Mouse (Mus musculus) brain, embryonic 14.5 days (tissue): Measurements from ENCODE around the gene Siglecg. TPM values are rescaled to one million over a fixed set of nuclear protein-coding genes. Genes with fewer than 3 reads are reported as not detected.
"Not testable (repeated sequence)": the region's sequence is repeated elsewhere in the genome, so short reads cannot be mapped to it uniquely, and the experiment has no call there.

Experiments used
- DNase-seq: peaks from one replicate; pipeline ENCODE4 v3.0.0-alpha.2; 2011; ENCODE audit warnings: low read depth
- CTCF ChIP-seq: fragments of 200-500 bp; IDR thresholded peaks from 2 replicates; pipeline ENCODE4 v1.5.1; 2012; ENCODE audit warnings: inconsistent platforms, mild to moderate bottlenecking, moderate library complexity, borderline replicate concordance; ENCODE audit not compliant: insufficient read depth, insufficient read length; ENCODE audit errors: extremely low read depth
- POLR2A ChIP-seq: fragments of 200-500 bp; IDR thresholded peaks from 2 replicates; pipeline ENCODE4 v1.6.1; 2012; ENCODE audit warnings: mild to moderate bottlenecking, inconsistent platforms, borderline replicate concordance; ENCODE audit not compliant: poor library complexity, insufficient read depth, insufficient read length, severe bottlenecking; ENCODE audit errors: extremely low read depth
- polyA plus RNA-seq: library from polyadenylated mRNA; depleted of rRNA; stranded (reverse); fragments of >200 nt; gene quantifications from 2 replicates; pipeline ENCODE4 v1.2.3, GENCODE M21; 2012; rRNA removed

Gene Siglecg
- 0.03 and 0.05 TPM in 2 replicates for polyA plus RNA-seq

DNA sequence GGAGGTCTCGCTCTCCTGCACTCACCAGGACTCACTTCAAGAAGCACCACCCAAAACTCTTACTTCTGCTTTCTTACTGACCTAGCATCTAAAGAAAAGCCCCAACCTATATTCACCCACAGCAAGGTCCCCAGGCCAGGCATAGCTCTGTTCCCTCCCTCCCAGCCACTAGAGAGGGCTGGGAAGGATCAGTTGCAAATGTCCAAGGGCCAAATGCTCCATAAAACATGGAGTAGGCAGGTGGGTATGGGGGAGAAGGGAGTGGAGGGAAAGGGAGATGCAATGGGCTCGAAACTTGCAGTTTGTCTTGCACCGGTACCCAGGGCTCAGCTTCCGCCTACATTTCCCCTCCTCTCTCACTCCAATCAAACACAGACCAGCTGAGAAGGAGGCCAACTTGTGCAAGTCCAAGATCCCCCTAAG is at the start of gene Siglecg:
Gene Siglecg (plus strand): TSS at position 74 of the 423 bp plus-strand sequence.
- no peak for DNase-seq
- no peak for TF ChIP-seq CTCF
- TF ChIP-seq POLR2A: no peak

DNA sequence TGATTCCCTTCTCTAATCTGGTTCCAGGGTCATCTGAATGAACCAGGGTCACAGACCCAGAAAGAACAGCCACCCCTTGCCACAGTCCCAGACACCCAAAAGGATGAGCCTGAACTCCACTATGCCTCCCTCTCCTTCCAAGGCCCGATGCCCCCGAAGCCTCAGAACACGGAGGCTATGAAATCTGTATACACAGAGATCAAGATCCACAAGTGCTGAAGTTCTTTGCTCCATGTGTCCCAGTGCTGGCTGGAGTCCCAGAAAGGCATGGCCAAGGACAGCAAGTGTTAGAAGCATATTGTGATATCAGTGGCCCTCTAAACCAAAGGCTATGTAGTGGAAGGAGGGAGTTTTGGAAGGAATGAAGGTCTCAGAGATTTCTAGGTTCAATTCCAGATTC is 49.4 kb upstream of the Siglecg start:
- TF ChIP-seq POLR2A: no peak
- TF ChIP-seq CTCF: no peak

DNA sequence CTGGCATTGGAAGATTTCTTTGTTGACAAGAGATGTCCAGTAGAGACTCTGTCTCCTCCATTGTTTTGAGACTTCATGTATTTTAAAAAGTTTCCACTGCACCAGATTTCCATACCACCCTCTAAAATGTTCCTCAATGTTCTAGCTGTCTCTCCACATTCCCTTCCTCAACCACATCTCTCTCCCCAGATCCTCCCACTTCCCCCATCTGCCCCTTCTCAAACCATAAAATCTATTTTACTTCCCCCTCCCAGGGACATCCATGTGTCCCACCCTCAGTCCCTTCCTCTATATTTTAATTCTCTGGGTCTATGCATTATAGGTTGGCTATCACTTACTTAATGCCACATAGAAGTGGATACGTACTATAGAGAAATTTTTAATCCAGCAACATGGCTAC is 46.6 kb upstream of the Siglecg start:
- no peak for TF ChIP-seq POLR2A
- TF ChIP-seq CTCF: no peak

More for the DNA sequence above, 49.4 kb upstream of the Siglecg start:
- DNase-seq: no peak

DNA sequence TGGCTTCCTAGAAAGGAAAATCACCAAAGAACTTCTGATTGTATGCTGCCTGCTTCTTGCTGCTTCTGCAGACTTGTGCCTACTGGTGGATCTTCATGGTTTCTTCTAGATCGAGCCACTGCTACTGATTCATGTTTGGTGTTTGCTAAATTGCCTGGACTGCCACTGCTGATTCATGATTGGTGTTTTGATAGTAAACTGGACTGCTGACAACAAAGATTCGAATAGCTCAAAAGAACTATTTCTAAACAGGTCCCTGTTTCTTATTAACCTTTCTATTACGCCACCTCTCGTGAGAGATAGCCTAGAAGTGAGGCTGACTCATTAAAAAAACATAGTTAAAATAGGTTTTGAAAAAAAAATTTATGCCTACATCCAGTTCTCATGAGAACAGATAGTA is 46.0 kb upstream of the Siglecg start:
- DNase-seq: no peak
- TF ChIP-seq CTCF (no peak), POLR2A (no peak)

More for the DNA sequence above, 46.6 kb upstream of the Siglecg start:
- no peak for DNase-seq

DNA sequence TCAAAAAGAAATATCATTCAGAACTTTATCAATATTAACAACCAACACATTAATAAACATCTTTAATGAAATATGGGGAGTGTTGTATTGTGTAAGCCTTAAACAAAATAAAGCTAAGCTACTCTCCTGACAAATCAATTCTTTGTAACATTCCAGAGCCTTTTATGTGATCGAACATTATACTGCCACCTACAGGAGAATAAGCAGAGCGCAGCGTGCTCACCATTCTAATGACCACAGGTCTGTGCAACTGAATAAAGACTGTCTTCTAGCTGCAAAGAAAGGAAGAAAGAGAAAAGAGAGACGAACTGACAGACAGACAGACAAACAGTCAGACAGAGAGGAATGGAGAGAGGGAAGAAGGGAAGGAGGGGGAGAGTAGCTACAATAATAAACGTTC is 29.8 kb upstream of the Siglecg start:
- TF ChIP-seq CTCF: peak; percentile 76; the same call in 1 of the 2 replicates
- no peak for TF ChIP-seq POLR2A
- DNase-seq: peak; percentile 70

DNA sequence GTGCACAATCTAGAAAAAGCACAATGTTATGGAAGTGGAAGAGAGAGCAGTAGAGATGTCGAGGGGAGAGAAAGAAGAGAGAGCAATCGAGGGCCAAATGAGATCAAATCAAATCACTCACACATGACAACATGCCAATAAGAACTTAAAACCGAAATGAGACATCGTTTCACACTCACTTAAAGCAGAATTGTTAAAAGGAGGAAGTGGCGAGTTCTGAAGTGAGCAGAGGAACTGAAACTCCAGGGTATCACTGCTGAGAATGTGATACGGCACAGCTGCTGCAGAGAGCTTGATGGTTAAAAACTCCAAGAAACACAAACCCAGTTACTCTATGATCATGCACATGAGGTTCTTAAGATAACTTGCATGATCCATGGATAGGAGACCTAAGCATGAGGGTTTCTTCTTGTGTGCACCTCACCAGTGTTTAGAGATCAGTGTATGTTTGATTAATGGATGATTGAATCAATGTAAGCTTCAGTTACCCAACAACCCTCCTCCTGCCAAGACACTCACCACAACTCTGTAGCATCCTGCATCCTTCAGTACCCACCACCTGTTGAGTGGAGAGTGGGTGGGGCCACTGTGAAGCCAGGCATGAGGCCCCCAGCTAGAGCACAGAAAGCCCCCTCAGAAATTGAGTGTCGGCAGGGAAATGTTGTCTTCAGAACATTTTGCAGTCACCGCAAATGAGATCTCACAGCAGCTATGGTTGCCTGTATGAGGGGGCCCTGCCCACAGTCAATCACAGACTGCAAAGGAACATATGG is 15.5 kb upstream of the Siglecg start:
- no peak for TF ChIP-seq CTCF
- TF ChIP-seq POLR2A: no peak
- DNase-seq: no peak

DNA sequence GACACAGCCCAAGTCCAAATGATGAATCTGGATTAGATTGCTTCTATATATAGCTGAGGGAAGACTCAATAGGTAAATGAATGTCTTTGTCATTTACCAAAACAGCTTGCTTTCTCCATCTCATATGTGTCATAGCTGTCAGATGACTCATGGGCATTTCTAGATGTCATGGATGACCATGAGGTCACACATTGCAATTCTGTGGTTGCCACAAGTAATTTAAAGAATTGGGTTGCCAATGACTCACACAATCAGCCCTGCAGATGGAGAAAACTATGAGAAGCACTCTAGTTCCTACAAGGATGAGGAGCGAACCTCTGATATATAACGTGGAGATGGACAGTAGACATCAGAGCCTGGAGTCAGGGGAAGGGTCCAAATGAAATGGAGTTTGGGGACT is 8.5 kb upstream of the Siglecg start:
- no peak for DNase-seq
- TF ChIP-seq POLR2A (no peak), CTCF (no peak)

DNA sequence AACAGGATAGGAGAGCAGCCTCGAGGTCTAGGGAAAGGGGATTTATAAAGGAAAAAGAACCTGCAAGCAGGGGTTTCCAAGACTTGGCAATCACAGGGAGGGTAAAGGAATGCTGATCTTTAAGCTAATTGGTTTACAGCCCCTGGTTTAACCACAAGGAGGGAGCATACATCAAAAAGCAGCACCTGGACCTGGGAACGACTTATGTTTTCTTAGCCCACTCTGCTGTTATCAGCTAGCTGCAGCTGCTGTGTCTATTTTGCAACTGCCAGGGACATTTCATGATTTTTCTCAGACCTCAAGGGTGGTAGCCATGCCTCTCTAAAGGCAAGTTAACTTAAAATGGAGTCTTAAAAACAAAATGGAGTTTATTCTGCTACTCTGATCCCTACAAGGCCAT is 5.3 kb upstream of the Siglecg start:
- no peak for DNase-seq
- no peak for TF ChIP-seq POLR2A
- TF ChIP-seq CTCF: no peak

DNA sequence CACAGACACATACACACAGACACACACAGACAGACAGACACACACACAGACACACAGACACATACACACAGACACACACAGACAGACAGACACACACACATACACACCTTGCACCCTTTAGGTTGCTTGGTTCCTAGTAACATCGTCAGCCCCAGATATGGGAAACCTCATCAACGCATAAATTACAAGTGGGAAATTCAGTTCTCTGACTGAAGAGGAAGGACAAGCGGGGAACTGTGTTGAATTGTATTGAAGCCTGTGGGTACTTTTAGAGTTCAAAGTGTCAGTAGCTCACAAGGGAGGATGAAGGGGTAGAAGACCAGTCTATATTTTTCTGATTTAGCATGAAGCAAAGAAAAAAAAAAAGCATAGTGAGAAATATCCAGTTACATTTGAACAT is 431 bp upstream of the Siglecg start:
- TF ChIP-seq POLR2A (no peak), CTCF (no peak)
- DNase-seq: no peak

DNA sequence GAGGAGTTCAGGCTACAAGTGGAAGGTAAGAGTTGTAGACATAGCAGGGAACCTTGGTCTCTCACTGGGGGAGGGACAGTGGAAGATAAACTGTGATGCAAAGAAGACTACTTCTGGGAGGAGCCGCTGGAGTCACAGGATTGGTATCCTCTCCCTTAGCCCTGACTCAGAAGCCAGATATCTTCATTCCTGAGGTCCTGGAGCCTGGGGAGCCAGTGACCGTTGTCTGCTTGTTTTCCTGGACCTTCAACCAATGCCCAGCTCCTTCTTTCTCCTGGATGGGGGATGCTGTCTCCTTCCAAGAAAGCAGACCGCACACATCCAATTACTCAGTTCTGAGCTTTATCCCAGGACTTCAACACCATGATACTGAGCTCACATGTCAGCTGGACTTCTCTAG is 1.1 kb downstream of the Siglecg start:
- TF ChIP-seq POLR2A (no peak), CTCF (no peak)
- no peak for DNase-seq

DNA sequence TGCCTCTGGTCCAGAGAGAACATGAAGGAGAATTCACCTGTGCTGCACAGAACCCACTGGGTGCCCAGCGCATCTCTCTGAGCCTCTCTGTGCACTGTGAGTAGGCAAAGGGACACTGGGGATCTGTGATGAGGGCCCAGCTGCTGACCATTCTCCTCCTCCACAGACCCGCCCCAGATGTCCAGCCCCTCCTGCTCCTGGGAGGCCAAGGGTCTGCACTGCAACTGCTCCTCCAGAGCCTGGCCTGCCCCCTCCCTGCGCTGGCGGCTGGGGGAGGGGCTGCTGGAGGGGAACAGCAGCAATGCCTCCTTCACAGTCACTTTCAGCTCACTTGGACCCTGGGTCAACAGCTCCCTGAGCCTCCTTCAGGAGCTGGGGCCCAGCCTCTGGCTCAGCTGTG is 3.7 kb downstream of the Siglecg start:
- not testable (repeated sequence) for DNase-seq

DNA sequence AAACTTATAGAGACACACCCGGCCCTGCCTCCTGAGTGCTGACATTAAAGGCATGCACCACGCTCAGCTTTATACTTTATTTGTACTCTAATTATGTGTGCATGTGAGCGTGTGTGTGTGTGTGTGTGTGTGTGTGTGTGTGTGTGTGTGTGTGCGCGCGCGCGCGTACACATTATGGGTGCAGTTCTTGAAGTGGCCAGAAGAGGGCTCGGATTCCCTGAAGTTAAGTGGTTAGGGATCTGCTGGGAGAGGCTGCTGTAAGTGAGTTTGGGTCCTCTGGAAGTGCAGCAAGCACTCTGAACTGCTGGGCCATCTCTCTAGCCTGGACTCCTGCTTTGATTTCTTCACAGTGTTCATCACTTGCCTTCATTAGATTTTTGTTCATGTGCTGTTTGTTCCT is 9.3 kb downstream of the Siglecg start:
- 0 out of 2 replicates have a peak, but pooled peaks have one; percentile 11 for TF ChIP-seq CTCF
- no peak for TF ChIP-seq POLR2A
- DNase-seq: no peak
